Mouse (Mus musculus): ENCODE measurements around the gene Sh3bp1. TPM values are rescaled to one million over a fixed set of nuclear protein-coding genes. Genes with fewer than 3 reads are reported as not detected.

Gene Sh3bp1
- polyA plus RNA-seq (2015; fragmentation: Nextera tagmentation; extraction: Ambion mirVana), result 13.1 and 14.2 TPM in 2 replicates

DNA sequence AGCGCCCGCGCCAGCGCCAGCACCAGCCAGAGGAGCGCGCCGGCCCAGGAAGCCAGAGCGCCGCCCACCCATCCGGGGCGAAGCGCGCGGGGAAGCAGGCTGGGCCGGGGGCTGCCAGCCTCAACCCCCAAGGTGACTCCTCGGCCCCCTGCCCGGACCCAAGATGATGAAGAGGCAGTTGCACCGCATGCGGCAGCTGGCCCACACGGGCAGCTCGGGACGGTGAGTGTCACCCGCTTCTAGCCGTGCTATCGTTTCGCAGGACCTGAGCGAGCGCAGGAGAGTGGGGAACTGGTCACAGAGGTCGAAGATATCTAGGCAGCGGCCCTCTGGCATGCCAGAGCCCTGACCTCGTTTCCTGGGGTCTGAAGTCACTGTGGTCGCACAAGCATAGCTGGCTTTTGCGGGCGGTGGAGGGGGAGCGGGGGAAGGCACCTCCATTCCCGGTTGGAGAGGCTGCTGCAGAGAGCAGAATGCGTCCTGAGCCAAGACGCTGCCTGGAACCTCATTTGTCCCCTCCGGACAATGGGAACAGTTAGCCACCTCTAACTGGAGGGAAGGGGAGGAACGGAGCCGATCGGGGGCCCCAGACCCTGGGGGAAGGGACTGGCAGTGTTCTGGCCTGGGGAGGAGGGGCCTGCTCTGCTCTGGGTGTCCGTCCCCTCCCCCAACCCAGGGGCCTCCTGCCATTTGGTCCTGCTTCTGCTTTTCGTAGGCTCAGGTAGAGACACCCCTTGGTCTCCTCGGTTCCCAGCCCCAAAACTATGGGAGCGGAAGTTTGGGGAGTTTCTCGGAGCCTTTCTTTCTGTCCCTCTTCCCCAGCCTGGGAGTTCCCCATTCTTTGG lies at the start of gene Sh3bp1:
Sh3bp1 (plus strand) TSS at position 29 of the 845 bp plus-strand sequence.
- Histone ChIP-seq H3K27me3 (ENCODE audit: control insufficient read depth, insufficient read depth, low read depth, low read length) (no peaks in the 10 kb centered on the region), H3K9ac (ENCODE audit: low read depth, low read length) (peak within 1 kb of the TSS; percentile 77), H3K4me1 (ENCODE audit: control insufficient read depth, low read depth, low read length) (peaks cover 67% of the 10 kb centered on the region), H3K36me3 (ENCODE audit: control insufficient read depth, insufficient read depth) (peaks cover 4% of the 10 kb centered on the region; the same call in 1 of the 2 replicates), H3K4me2 (ENCODE audit: low read depth, low read length) (peak within 1 kb of the TSS; percentile 81), H3K27ac (ENCODE audit: low read length) (peak within 1 kb of the TSS; percentile 70), H3K9me3 (replicated peaks; ENCODE audit: control insufficient read depth, low read length) (no peaks in the 10 kb centered on the region), H3K4me3 (ENCODE audit: low read depth, low read length) (peak within 1 kb of the TSS; percentile 77)
- under 1% methylated on average over 47 of the region's 47 CpGs for WGBS (ENCODE audit: insufficient replicate concordance)
- peak; percentile 63 for ATAC-seq (ENCODE audit: low read depth)

DNA sequence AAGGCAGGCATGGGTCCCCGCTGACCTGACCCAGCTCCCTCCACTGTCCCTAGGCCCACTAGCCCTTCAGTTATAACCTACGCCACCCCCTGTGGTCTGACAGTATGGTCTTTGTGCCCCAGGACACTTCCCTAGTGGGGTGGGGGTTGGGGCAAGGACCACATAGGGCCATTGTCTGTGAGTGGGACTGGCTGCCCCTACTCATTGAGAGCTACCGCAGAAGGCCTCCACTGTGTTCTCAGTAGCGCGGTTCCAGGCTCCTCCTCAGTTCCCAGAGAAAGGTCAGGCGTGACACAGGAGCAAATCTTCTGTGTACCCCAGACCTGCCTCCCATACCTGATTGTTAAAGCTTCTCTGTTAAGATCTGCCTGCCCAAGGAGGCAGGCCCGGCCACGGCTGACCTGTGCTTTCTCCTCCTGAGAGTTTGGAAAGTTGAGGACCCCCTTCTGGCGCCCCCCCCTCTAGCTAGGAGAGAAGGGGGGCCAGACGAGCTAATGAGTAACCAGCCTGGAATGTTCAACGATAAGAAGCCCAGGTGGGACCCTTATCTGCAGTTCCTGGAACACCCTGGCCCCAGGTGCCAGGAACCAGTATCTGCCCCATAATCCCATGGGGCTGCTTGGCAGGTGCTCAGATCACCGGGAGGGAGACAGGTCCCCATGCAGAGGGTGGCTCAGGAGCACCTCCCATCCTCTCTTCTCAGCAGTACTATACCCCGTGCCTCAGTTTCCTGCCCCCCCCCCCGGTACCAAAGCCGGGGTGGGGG lies 49.3 kb upstream of the Sh3bp1 start:
- Histone ChIP-seq H3K36me3 (ENCODE audit: control insufficient read depth, insufficient read depth) (no peaks in the 10 kb centered on the region), H3K4me1 (ENCODE audit: control insufficient read depth, low read depth, low read length) (peaks cover 22% of the 10 kb centered on the region), H3K27ac (ENCODE audit: low read length) (no peak overlapping the region), H3K9ac (ENCODE audit: low read depth, low read length) (no peak overlapping the region), H3K27me3 (ENCODE audit: control insufficient read depth, insufficient read depth, low read depth, low read length) (peaks cover 10% of the 10 kb centered on the region), H3K9me3 (replicated peaks; ENCODE audit: control insufficient read depth, low read length) (no peaks in the 10 kb centered on the region), H3K4me3 (ENCODE audit: low read depth, low read length) (no peak overlapping the region), H3K4me2 (ENCODE audit: low read depth, low read length) (no peak overlapping the region)
- ATAC-seq (ENCODE audit: low read depth), result no peak
- 57% methylated on average over 15 of the region's 15 CpGs for WGBS (ENCODE audit: insufficient replicate concordance)

DNA sequence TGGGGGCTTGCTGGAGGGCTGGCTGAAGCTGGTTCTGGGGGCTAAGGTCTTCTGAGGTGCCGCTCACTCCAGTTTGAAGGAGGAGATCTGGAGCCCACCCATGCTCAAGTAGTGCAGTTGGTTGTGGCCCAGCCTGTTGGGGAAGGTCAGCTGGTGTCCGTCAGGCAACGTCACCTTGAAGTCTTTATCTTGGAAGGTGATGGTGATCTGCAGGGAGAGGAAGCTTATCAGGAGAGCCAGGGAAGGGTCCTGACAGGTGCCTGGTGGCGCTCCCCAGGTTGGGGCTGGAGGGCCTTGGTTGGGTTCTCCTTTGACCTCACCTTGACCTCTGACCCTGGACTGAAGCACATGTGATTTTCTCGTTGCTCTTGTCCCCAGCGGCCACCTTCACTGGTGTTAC lies 48.6 kb upstream of the Sh3bp1 start:
- peaks cover 8% of the 10 kb centered on the region; the same call in 1 of the 2 replicates for H3K27me3 ChIP-seq (ENCODE audit: control insufficient read depth, insufficient read depth, low read depth, low read length)
- peaks cover 17% of the 10 kb centered on the region for H3K4me1 ChIP-seq (ENCODE audit: control insufficient read depth, low read depth, low read length)
- H3K4me3 ChIP-seq (ENCODE audit: low read depth, low read length), result no peak overlapping the region
- H3K27ac ChIP-seq (ENCODE audit: low read length), result no peak overlapping the region
- WGBS (ENCODE audit: insufficient replicate concordance), result 42% methylated on average over 6 of the region's 6 CpGs
- no peak overlapping the region for H3K4me2 ChIP-seq (ENCODE audit: low read depth, low read length)
- no peaks in the 10 kb centered on the region for H3K9me3 ChIP-seq (replicated peaks; ENCODE audit: control insufficient read depth, low read length)
- no peak for ATAC-seq (ENCODE audit: low read depth)
- H3K36me3 ChIP-seq (ENCODE audit: control insufficient read depth, insufficient read depth), result no peaks in the 10 kb centered on the region
- H3K9ac ChIP-seq (ENCODE audit: low read depth, low read length), result no peak overlapping the region

DNA sequence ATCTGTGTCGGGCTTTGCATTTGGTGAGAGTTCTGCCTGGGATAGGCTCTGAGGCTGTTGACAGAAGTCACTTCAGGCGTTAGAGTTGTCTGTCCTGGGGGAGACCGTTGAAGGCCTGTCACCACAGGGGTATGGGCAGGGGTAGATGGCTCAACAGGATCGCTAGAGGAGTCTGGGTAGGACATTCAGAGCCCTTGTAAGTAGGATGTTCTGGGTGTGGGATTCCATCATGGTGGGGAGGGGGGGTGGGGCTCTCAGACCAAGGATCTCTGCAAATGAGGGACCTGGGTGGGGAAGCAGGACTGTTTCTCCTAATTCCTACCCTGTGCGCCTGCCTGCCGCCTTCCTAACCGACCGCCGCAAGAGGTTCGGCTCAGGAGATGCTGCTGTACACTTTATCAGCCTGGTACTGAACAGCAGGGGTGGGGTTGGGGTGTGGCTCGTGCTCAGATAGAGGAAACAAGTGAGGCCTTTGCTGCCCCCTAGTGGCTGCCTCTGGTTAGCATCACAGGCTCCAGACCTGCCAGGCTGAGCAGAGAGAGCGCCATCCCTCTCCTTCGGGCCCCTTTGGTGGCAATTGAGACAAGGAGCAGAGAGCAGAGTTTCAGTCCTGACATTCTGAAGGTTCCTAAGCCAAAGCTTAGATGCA lies 47.9 kb upstream of the Sh3bp1 start:
- WGBS (ENCODE audit: insufficient replicate concordance), result 8% methylated on average over 13 of the region's 13 CpGs
- Histone ChIP-seq H3K36me3 (ENCODE audit: control insufficient read depth, insufficient read depth) (no peaks in the 10 kb centered on the region), H3K27ac (ENCODE audit: low read length) (no peak overlapping the region), H3K9ac (ENCODE audit: low read depth, low read length) (no peak overlapping the region), H3K9me3 (replicated peaks; ENCODE audit: control insufficient read depth, low read length) (no peaks in the 10 kb centered on the region), H3K27me3 (ENCODE audit: control insufficient read depth, insufficient read depth, low read depth, low read length) (peaks cover 8% of the 10 kb centered on the region; the same call in 1 of the 2 replicates), H3K4me1 (ENCODE audit: control insufficient read depth, low read depth, low read length) (peaks cover 17% of the 10 kb centered on the region), H3K4me2 (ENCODE audit: low read depth, low read length) (peak overlapping the region; percentile 19), H3K4me3 (ENCODE audit: low read depth, low read length) (no peak overlapping the region)
- peak; percentile 81 for ATAC-seq (ENCODE audit: low read depth)

DNA sequence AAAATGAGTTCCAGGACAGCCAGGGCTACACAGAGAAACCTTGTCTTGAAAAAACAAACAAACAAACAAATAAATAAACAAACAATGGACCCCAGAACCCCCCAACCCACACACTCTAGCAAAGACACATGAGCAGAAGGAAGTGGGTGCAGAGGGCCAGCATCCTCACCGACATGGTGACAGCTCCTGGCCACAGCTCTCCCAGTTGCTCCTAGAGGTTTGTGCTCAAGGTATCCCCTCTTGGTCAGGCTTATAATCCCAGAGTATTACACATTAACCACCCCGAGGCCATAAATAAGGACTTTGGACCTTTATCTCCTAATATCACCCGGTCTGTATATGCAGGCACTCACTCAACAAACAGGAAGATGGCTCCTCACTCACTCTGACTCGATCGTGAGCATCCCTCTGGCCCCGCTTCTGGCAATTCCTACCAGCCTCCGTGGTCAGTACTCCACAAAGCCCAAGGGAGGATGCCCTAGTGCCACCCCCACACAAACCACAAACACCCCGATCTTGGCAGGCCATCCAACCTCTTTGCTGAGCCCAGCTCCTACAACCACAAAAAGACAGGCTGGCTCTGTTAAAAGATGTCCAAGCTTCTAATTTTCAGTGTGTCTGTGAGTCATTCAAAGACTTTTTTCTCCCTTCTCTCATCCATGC lies 44.1 kb upstream of the Sh3bp1 start, which contains the start of gene Lgals2:
Lgals2 (minus strand) TSS at position 227 of the 663 bp plus-strand sequence.
- H3K27ac ChIP-seq (ENCODE audit: low read length), result no peak within 1 kb of the TSS
- H3K36me3 ChIP-seq (ENCODE audit: control insufficient read depth, insufficient read depth), result no peaks in the 10 kb centered on the region
- 21% methylated on average over 8 of the region's 8 CpGs for WGBS (ENCODE audit: insufficient replicate concordance)
- no peak within 1 kb of the TSS for H3K4me3 ChIP-seq (ENCODE audit: low read depth, low read length)
- no peak within 1 kb of the TSS for H3K9ac ChIP-seq (ENCODE audit: low read depth, low read length)
- H3K4me2 ChIP-seq (ENCODE audit: low read depth, low read length), result no peak within 1 kb of the TSS
- peaks cover 6% of the 10 kb centered on the region; the same call in 1 of the 2 replicates for H3K27me3 ChIP-seq (ENCODE audit: control insufficient read depth, insufficient read depth, low read depth, low read length)
- ATAC-seq (ENCODE audit: low read depth), result no peak
- H3K4me1 ChIP-seq (ENCODE audit: control insufficient read depth, low read depth, low read length), result peaks cover 18% of the 10 kb centered on the region
- no peaks in the 10 kb centered on the region for H3K9me3 ChIP-seq (replicated peaks; ENCODE audit: control insufficient read depth, low read length)

DNA sequence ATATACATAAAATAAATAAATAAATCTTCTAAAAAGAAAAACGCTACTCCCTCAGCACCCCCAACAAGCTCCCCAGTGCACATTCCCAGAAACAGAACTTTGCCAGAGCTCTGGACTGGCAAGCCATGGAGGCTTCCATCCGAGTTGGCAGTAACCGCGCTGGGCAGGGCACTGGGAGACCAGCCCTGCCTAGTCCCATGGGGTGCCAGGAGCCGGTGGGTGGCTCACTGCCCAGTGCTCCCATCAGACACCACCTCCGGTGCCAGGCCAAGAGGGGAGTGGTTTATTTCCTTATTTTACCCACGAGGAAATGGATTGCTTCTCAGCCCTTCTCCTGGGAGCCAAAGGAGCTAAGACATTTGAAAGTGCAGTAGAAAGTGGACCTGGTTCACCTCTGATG lies 42.6 kb upstream of the Sh3bp1 start:
- Histone ChIP-seq H3K9me3 (replicated peaks; ENCODE audit: control insufficient read depth, low read length) (no peaks in the 10 kb centered on the region), H3K4me3 (ENCODE audit: low read depth, low read length) (no peak overlapping the region), H3K4me1 (ENCODE audit: control insufficient read depth, low read depth, low read length) (peaks cover 5% of the 10 kb centered on the region), H3K27ac (ENCODE audit: low read length) (no peak overlapping the region), H3K36me3 (ENCODE audit: control insufficient read depth, insufficient read depth) (no peaks in the 10 kb centered on the region), H3K4me2 (ENCODE audit: low read depth, low read length) (no peak overlapping the region), H3K9ac (ENCODE audit: low read depth, low read length) (no peak overlapping the region), H3K27me3 (ENCODE audit: control insufficient read depth, insufficient read depth, low read depth, low read length) (no peaks in the 10 kb centered on the region)
- 61% methylated on average over 7 of the region's 7 CpGs for WGBS (ENCODE audit: insufficient replicate concordance)
- ATAC-seq (ENCODE audit: low read depth), result no peak

DNA sequence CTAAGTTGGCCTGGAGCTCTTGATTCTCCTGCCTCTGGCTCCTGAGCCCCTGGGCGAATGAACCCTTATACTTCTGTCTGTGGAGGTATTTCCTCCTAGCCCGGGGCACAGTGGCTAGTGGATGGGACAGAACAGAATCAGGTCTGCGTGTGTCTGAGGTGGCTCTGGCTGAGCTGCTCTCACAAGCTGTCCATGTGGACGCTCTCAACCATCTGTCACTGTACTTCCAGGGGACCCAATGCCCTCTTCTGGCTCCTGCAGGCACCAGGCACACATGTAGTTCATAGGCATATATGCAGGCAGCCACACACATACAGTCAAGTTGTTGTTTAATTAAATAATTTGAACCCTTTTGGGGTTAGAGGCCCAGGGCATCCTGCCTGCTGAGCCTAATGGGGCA lies 40.3 kb upstream of the Sh3bp1 start:
- Histone ChIP-seq H3K27ac (ENCODE audit: low read length) (no peak overlapping the region), H3K36me3 (ENCODE audit: control insufficient read depth, insufficient read depth) (no peaks in the 10 kb centered on the region), H3K4me2 (ENCODE audit: low read depth, low read length) (no peak overlapping the region), H3K27me3 (ENCODE audit: control insufficient read depth, insufficient read depth, low read depth, low read length) (no peaks in the 10 kb centered on the region), H3K4me3 (ENCODE audit: low read depth, low read length) (no peak overlapping the region), H3K9ac (ENCODE audit: low read depth, low read length) (no peak overlapping the region), H3K4me1 (ENCODE audit: control insufficient read depth, low read depth, low read length) (peaks cover 5% of the 10 kb centered on the region), H3K9me3 (replicated peaks; ENCODE audit: control insufficient read depth, low read length) (no peaks in the 10 kb centered on the region)
- no peak for ATAC-seq (ENCODE audit: low read depth)
- WGBS (ENCODE audit: insufficient replicate concordance), result 53% methylated on average over 4 of the region's 4 CpGs

DNA sequence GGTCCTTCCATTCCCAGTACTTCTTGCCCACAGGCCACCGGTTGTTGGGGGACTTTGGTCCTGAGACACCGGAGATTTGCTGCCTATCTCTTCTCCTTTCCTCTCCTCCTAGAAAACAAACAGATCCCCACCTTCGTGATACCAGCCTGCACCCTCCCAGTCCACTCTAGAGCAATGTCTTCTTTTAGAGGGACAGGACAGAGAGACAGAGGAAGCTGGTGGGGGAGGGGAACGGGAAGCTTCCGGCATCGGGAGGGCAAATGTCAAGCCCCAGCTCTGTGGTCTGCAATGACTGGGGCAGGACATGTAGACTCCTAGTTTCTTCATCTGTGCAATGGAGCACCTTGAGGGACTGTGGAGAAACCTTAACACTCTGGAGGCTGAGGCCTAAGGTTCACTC lies 39.9 kb upstream of the Sh3bp1 start:
- Histone ChIP-seq H3K4me3 (ENCODE audit: low read depth, low read length) (no peak overlapping the region), H3K27me3 (ENCODE audit: control insufficient read depth, insufficient read depth, low read depth, low read length) (no peaks in the 10 kb centered on the region), H3K9ac (ENCODE audit: low read depth, low read length) (no peak overlapping the region), H3K4me1 (ENCODE audit: control insufficient read depth, low read depth, low read length) (peaks cover 5% of the 10 kb centered on the region), H3K36me3 (ENCODE audit: control insufficient read depth, insufficient read depth) (no peaks in the 10 kb centered on the region), H3K27ac (ENCODE audit: low read length) (no peak overlapping the region), H3K9me3 (replicated peaks; ENCODE audit: control insufficient read depth, low read length) (no peaks in the 10 kb centered on the region), H3K4me2 (ENCODE audit: low read depth, low read length) (no peak overlapping the region)
- 15% methylated on average over 6 of the region's 6 CpGs for WGBS (ENCODE audit: insufficient replicate concordance)
- no peak for ATAC-seq (ENCODE audit: low read depth)
